Mouse (Mus musculus) testis, adult 2 months (tissue): Measurements from ENCODE around the gene Errfi1. TPM values are rescaled to one million over a fixed set of nuclear protein-coding genes. Genes with fewer than 3 reads are reported as not detected.

Experiments used
- H3K27ac ChIP-seq: fragments of 200-500 bp; 2 replicates; pipeline ENCODE4 v1.5.1; 2012; ENCODE audit warnings: low read depth, low read length; ENCODE audit not compliant: control insufficient read depth, insufficient read depth
- H3K27me3 ChIP-seq: fragments of 200-500 bp; 2 replicates; pipeline ENCODE4 v1.6.1; 2012; ENCODE audit warnings: mild to moderate bottlenecking, low read length, moderate library complexity; ENCODE audit not compliant: control insufficient read depth, insufficient read depth
- H3K36me3 ChIP-seq: fragments of 200-500 bp; 2 replicates; pipeline ENCODE4 v1.6.1; 2012; ENCODE audit warnings: mild to moderate bottlenecking, low read length; ENCODE audit not compliant: control insufficient read depth, insufficient read depth
- H3K4me1 ChIP-seq: fragments of 200-500 bp; 2 replicates; pipeline ENCODE4 v1.6.1; 2012; ENCODE audit warnings: low read length; ENCODE audit not compliant: control insufficient read depth, insufficient read depth
- H3K4me3 ChIP-seq: fragments of 200-500 bp; 2 replicates; pipeline ENCODE4 v1.5.1; 2012; ENCODE audit warnings: low read depth, mild to moderate bottlenecking, low read length, moderate library complexity, mixed read lengths; ENCODE audit not compliant: control insufficient read depth
- CTCF ChIP-seq: fragments of 200-500 bp; IDR thresholded peaks from 2 replicates; pipeline ENCODE4 v1.5.1; 2012; ENCODE audit warnings: low read depth, mild to moderate bottlenecking, inconsistent platforms, low read length, moderate library complexity; ENCODE audit not compliant: control insufficient read depth, insufficient read depth, insufficient replicate concordance
- POLR2A ChIP-seq: fragments of 200-500 bp; IDR thresholded peaks from 2 replicates; pipeline ENCODE4 v1.6.1; 2012; ENCODE audit warnings: low read depth, mild to moderate bottlenecking, inconsistent platforms, low read length, moderate library complexity; ENCODE audit not compliant: control insufficient read depth
- polyA plus RNA-seq: library from polyadenylated mRNA; depleted of rRNA; stranded (reverse); fragments of >200 nt; gene quantifications from 2 replicates; pipeline ENCODE4 v1.2.3, GENCODE M21; 2012; rRNA removed

Errfi1 gene
- 10.6 and 11.2 TPM in 2 replicates for polyA plus RNA-seq

GRCm38 (mm10) chr4:150853680-150854461 lies at the start of gene Errfi1:
TSS of gene Errfi1 (plus strand) at chr4:150853919.
- TF ChIP-seq CTCF = no peak
- 0 out of 2 replicates have a peak, but pooled peaks have one; percentile 37 for TF ChIP-seq POLR2A
- H3K4me1 ChIP-seq = peaks cover 8% of the 10 kb centered on the region

DNA sequence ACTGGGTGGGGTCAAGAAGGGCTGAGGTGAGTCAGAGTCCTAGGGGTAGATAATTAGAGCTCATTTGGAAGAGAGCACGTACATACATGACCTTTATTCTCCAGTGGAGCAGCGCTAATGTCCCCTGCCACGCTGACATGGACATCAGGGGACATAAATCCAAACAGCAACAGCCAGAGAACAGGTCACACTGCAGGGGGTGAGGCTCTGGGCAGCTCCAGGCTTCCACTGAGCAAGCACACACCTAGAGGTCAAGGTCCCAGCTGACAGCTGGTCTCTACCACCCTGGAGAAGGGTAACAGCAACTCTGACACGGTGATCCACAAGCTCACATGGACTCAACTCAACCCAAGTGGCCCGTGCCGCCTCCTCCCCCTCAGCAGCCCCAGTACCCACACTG lies 49.5 kb upstream of the Errfi1 start:
- no peak for TF ChIP-seq POLR2A
- TF ChIP-seq CTCF = no peak
- H3K27ac ChIP-seq = no peak overlapping the region
- H3K4me1 ChIP-seq = peaks cover 3% of the 10 kb centered on the region
- no peaks in the 10 kb centered on the region for H3K27me3 ChIP-seq
- H3K36me3 ChIP-seq = no peaks in the 10 kb centered on the region
- no peak overlapping the region for H3K4me3 ChIP-seq

More at GRCm38 (mm10) chr4:150853680-150854461, at the start of gene Errfi1:
- no peaks in the 10 kb centered on the region for H3K36me3 ChIP-seq
- H3K4me3 ChIP-seq = peak within 1 kb of the TSS; percentile 95
- H3K27ac ChIP-seq = peak within 1 kb of the TSS; percentile 67
- no peaks in the 10 kb centered on the region for H3K27me3 ChIP-seq

GRCm38 (mm10) chr4:150807727-150808470 lies 45.8 kb upstream of the Errfi1 start:
- Histone ChIP-seq H3K4me3 (peak overlapping the region; percentile 20), H3K4me1 (no peaks in the 10 kb centered on the region; the same call in 1 of the 2 replicates), H3K36me3 (no peaks in the 10 kb centered on the region), H3K27ac (no peak overlapping the region), H3K27me3 (no peaks in the 10 kb centered on the region)
- no peak for TF ChIP-seq POLR2A
- no peak for TF ChIP-seq CTCF

GRCm38 (mm10) chr4:150808471-150808847 lies 45.3 kb upstream of the Errfi1 start:
- Histone ChIP-seq H3K27me3 (no peaks in the 10 kb centered on the region), H3K4me1 (no peaks in the 10 kb centered on the region; the same call in 1 of the 2 replicates), H3K36me3 (no peaks in the 10 kb centered on the region), H3K4me3 (no peak overlapping the region; the same call in 1 of the 2 replicates), H3K27ac (peak overlapping the region; percentile 36; the same call in 1 of the 2 replicates)
- TF ChIP-seq CTCF (no peak), POLR2A (no peak)

GRCm38 (mm10) chr4:150809323-150809722 lies 44.4 kb upstream of the Errfi1 start:
- no peaks in the 10 kb centered on the region for H3K27me3 ChIP-seq
- no peaks in the 10 kb centered on the region for H3K36me3 ChIP-seq
- H3K4me1 ChIP-seq = no peaks in the 10 kb centered on the region; the same call in 1 of the 2 replicates
- TF ChIP-seq CTCF (no peak), POLR2A (no peak)
- no peak overlapping the region for H3K4me3 ChIP-seq
- H3K27ac ChIP-seq = no peak overlapping the region

GRCm38 (mm10) chr4:150815144-150815543 lies 38.6 kb upstream of the Errfi1 start:
- H3K4me3 ChIP-seq = no peak overlapping the region
- H3K36me3 ChIP-seq = no peaks in the 10 kb centered on the region
- H3K27ac ChIP-seq = no peak overlapping the region
- TF ChIP-seq CTCF (no peak), POLR2A (no peak)
- H3K4me1 ChIP-seq = no peaks in the 10 kb centered on the region
- H3K27me3 ChIP-seq = no peaks in the 10 kb centered on the region

- TF ChIP-seq POLR2A (no peak), CTCF (no peak)
- Histone ChIP-seq H3K4me1 (no peaks in the 10 kb centered on the region), H3K27me3 (no peaks in the 10 kb centered on the region), H3K36me3 (no peaks in the 10 kb centered on the region), H3K27ac (no peak overlapping the region; the same call in 1 of the 2 replicates), H3K4me3 (no peak overlapping the region)
Measured at GRCm38 (mm10) chr4:150816414-150816951, 37.2 kb upstream of the Errfi1 start.
